Mouse (Mus musculus) ovary, adult 2 months (tissue): ENCODE data around the gene Mre11a. TPM values are rescaled to one million over a fixed set of nuclear protein-coding genes. Genes with fewer than 3 reads are reported as not detected.

Source experiments
- polyA plus RNA-seq: library from polyadenylated mRNA; depleted of rRNA; stranded (reverse); fragments of >200 nt; gene quantifications from 2 replicates; pipeline ENCODE4 v1.2.3, GENCODE M21; 2012; rRNA removed

Mre11a gene
- polyA plus RNA-seq = 3.1 and 3.3 TPM in 2 replicates

GRCm38 (mm10) chr9:14784039-14785002, at the start of gene Mre11a, which contains the start of gene Ankrd49:
TSS of gene Mre11a (plus strand) at chr9:14784654.
TSS of gene Ankrd49 (minus strand) at chr9:14784856.

GRCm38 (mm10) chr9:14740151-14740924, 44.1 kb upstream of the Mre11a start, which contains the start of gene Piwil4:
TSS of gene Piwil4 (minus strand) at chr9:14740733.

GRCm38 (mm10) chr9:14752001-14752522, 32.4 kb upstream of the Mre11a start, which contains the start of gene Fut4:
TSS of gene Fut4 (minus strand) at chr9:14752393.

GRCm38 (mm10) chr9:14770803-14771471, 13.5 kb upstream of the Mre11a start, which contains the start of gene 1700012B09Rik:
TSS of gene 1700012B09Rik (minus strand) at chr9:14771030.

GRCm38 (mm10) chr9:14859868-14860639, 75.6 kb downstream of the Mre11a start, which contains the start of gene Gpr83:
TSS of gene Gpr83 (plus strand) at chr9:14860210.

Other genes with a start within 250 kb of the Mre11a start
- gene Amotl1, start 139.6 kb upstream of the Mre11a start, polyA plus RNA-seq = 53.9 and 61.7 TPM in 2 replicates
- gene Piwil4, start 43.9 kb upstream of the Mre11a start, polyA plus RNA-seq = 1.2 TPM in 2 replicates
- 3.1 and 5.8 TPM in 2 replicates for gene Fut4, start 32.3 kb upstream of the Mre11a start, polyA plus RNA-seq
- not detected in 2 replicates for gene 1700012B09Rik, start 13.6 kb upstream of the Mre11a start, polyA plus RNA-seq
- 3.3 and 7.0 TPM in 2 replicates for gene Ankrd49, start 202 bp downstream of the Mre11a start, polyA plus RNA-seq
- 1.8 and 3.0 TPM in 2 replicates for gene Gpr83, start 75.6 kb downstream of the Mre11a start, polyA plus RNA-seq
- gene Izumo1r, start 119.3 kb downstream of the Mre11a start, polyA plus RNA-seq = 12.0 and 14.3 TPM in 2 replicates